Mouse (Mus musculus): ENCODE measurements around the gene Gas2l1. TPM values are rescaled to one million over a fixed set of nuclear protein-coding genes. Genes with fewer than 3 reads are reported as not detected.

Gas2l1 gene
- polyA plus RNA-seq, 1 experiment from 2014 or later: 14.1 TPM

GRCm38 (mm10) chr11:5033136-5033535 is 32.0 kb downstream of the Gas2l1 start:
- Histone ChIP-seq H3K36me3 (ENCODE audit: control insufficient read depth, insufficient read depth, low read length) (peaks cover 9% of the 10 kb centered on the region; the same call in 1 of the 2 replicates), H3K9me3 (replicated peaks; ENCODE audit: control insufficient read depth, low read length) (no peaks in the 10 kb centered on the region), H3K27ac (ENCODE audit: low read length) (no peak overlapping the region), H3K4me2 (ENCODE audit: low read depth, low read length) (no peak overlapping the region), H3K4me1 (ENCODE audit: control insufficient read depth, insufficient read depth, low read length) (no peaks in the 10 kb centered on the region), H3K9ac (ENCODE audit: low read length) (no peak overlapping the region), H3K27me3 (ENCODE audit: control insufficient read depth, insufficient read depth, low read length) (no peaks in the 10 kb centered on the region), H3K4me3 (replicated peaks; ENCODE audit: low read length) (no peak overlapping the region)
- ATAC-seq (ENCODE audit: insufficient read depth, low FRiP score): no peak
- 75% methylated on average over 3 of the region's 3 CpGs for WGBS

- peaks cover 9% of the 10 kb centered on the region; the same call in 1 of the 2 replicates for H3K36me3 ChIP-seq (ENCODE audit: control insufficient read depth, insufficient read depth, low read length)
- H3K9ac ChIP-seq (ENCODE audit: low read length): no peak overlapping the region
- WGBS: 90% methylated on average over 10 of the region's 10 CpGs
- H3K9me3 ChIP-seq (replicated peaks; ENCODE audit: control insufficient read depth, low read length): no peaks in the 10 kb centered on the region
- no peak overlapping the region for H3K4me3 ChIP-seq (replicated peaks; ENCODE audit: low read length)
- no peak for ATAC-seq (ENCODE audit: insufficient read depth, low FRiP score)
- no peak overlapping the region for H3K4me2 ChIP-seq (ENCODE audit: low read depth, low read length)
- no peaks in the 10 kb centered on the region for H3K27me3 ChIP-seq (ENCODE audit: control insufficient read depth, insufficient read depth, low read length)
- H3K4me1 ChIP-seq (ENCODE audit: control insufficient read depth, insufficient read depth, low read length): no peaks in the 10 kb centered on the region
- H3K27ac ChIP-seq (ENCODE audit: low read length): no peak overlapping the region
Measured at GRCm38 (mm10) chr11:5032706-5033105, 32.4 kb downstream of the Gas2l1 start.

GRCm38 (mm10) chr11:5028228-5028627 is 36.9 kb downstream of the Gas2l1 start:
- Histone ChIP-seq H3K36me3 (ENCODE audit: control insufficient read depth, insufficient read depth, low read length) (peaks cover 13% of the 10 kb centered on the region; the same call in 1 of the 2 replicates), H3K27me3 (ENCODE audit: control insufficient read depth, insufficient read depth, low read length) (no peaks in the 10 kb centered on the region), H3K27ac (ENCODE audit: low read length) (no peak overlapping the region), H3K4me1 (ENCODE audit: control insufficient read depth, insufficient read depth, low read length) (no peaks in the 10 kb centered on the region), H3K9me3 (replicated peaks; ENCODE audit: control insufficient read depth, low read length) (no peaks in the 10 kb centered on the region), H3K9ac (ENCODE audit: low read length) (no peak overlapping the region), H3K4me2 (ENCODE audit: low read depth, low read length) (no peak overlapping the region), H3K4me3 (replicated peaks; ENCODE audit: low read length) (no peak overlapping the region)
- WGBS: 96% methylated on average over 7 of the region's 7 CpGs
- ATAC-seq (ENCODE audit: insufficient read depth, low FRiP score): no peak

GRCm38 (mm10) chr11:5025108-5025507 is 40.0 kb downstream of the Gas2l1 start:
- H3K4me2 ChIP-seq (ENCODE audit: low read depth, low read length): no peak overlapping the region
- H3K27ac ChIP-seq (ENCODE audit: low read length): no peak overlapping the region
- H3K4me3 ChIP-seq (replicated peaks; ENCODE audit: low read length): no peak overlapping the region
- H3K9me3 ChIP-seq (replicated peaks; ENCODE audit: control insufficient read depth, low read length): no peaks in the 10 kb centered on the region
- H3K27me3 ChIP-seq (ENCODE audit: control insufficient read depth, insufficient read depth, low read length): no peaks in the 10 kb centered on the region
- H3K36me3 ChIP-seq (ENCODE audit: control insufficient read depth, insufficient read depth, low read length): peaks cover 10% of the 10 kb centered on the region; the same call in 1 of the 2 replicates
- WGBS: 100% methylated on average over 1 of the region's 1 CpGs
- H3K9ac ChIP-seq (ENCODE audit: low read length): no peak overlapping the region
- ATAC-seq (ENCODE audit: insufficient read depth, low FRiP score): no peak
- H3K4me1 ChIP-seq (ENCODE audit: control insufficient read depth, insufficient read depth, low read length): no peaks in the 10 kb centered on the region

GRCm38 (mm10) chr11:5017506-5017905 is 47.6 kb downstream of the Gas2l1 start:
- Histone ChIP-seq H3K4me2 (ENCODE audit: low read depth, low read length) (no peak overlapping the region), H3K9me3 (replicated peaks; ENCODE audit: control insufficient read depth, low read length) (no peaks in the 10 kb centered on the region), H3K27ac (ENCODE audit: low read length) (no peak overlapping the region), H3K36me3 (ENCODE audit: control insufficient read depth, insufficient read depth, low read length) (peaks cover 13% of the 10 kb centered on the region; the same call in 1 of the 2 replicates), H3K4me1 (ENCODE audit: control insufficient read depth, insufficient read depth, low read length) (no peaks in the 10 kb centered on the region), H3K27me3 (ENCODE audit: control insufficient read depth, insufficient read depth, low read length) (no peaks in the 10 kb centered on the region), H3K4me3 (replicated peaks; ENCODE audit: low read length) (no peak overlapping the region), H3K9ac (ENCODE audit: low read length) (no peak overlapping the region)
- 56% methylated on average over 6 of the region's 6 CpGs for WGBS
- ATAC-seq (ENCODE audit: insufficient read depth, low FRiP score): no peak

GRCm38 (mm10) chr11:5016286-5016685 is 48.8 kb downstream of the Gas2l1 start:
- Histone ChIP-seq H3K9ac (ENCODE audit: low read length) (no peak overlapping the region), H3K4me2 (ENCODE audit: low read depth, low read length) (no peak overlapping the region), H3K4me1 (ENCODE audit: control insufficient read depth, insufficient read depth, low read length) (no peaks in the 10 kb centered on the region), H3K27me3 (ENCODE audit: control insufficient read depth, insufficient read depth, low read length) (no peaks in the 10 kb centered on the region), H3K4me3 (replicated peaks; ENCODE audit: low read length) (no peak overlapping the region), H3K36me3 (ENCODE audit: control insufficient read depth, insufficient read depth, low read length) (peaks cover 13% of the 10 kb centered on the region; the same call in 1 of the 2 replicates), H3K9me3 (replicated peaks; ENCODE audit: control insufficient read depth, low read length) (no peaks in the 10 kb centered on the region), H3K27ac (ENCODE audit: low read length) (no peak overlapping the region)
- ATAC-seq (ENCODE audit: insufficient read depth, low FRiP score): no peak
- WGBS: 82% methylated on average over 5 of the region's 5 CpGs

- H3K4me1 ChIP-seq (ENCODE audit: control insufficient read depth, insufficient read depth, low read length): no peaks in the 10 kb centered on the region
- H3K36me3 ChIP-seq (ENCODE audit: control insufficient read depth, insufficient read depth, low read length): peaks cover 13% of the 10 kb centered on the region; the same call in 1 of the 2 replicates
- no peak overlapping the region for H3K4me2 ChIP-seq (ENCODE audit: low read depth, low read length)
- no peak overlapping the region for H3K4me3 ChIP-seq (replicated peaks; ENCODE audit: low read length)
- H3K9ac ChIP-seq (ENCODE audit: low read length): no peak overlapping the region
- 54% methylated on average over 2 of the region's 2 CpGs for WGBS
- no peak overlapping the region for H3K27ac ChIP-seq (ENCODE audit: low read length)
- no peaks in the 10 kb centered on the region for H3K9me3 ChIP-seq (replicated peaks; ENCODE audit: control insufficient read depth, low read length)
- H3K27me3 ChIP-seq (ENCODE audit: control insufficient read depth, insufficient read depth, low read length): no peaks in the 10 kb centered on the region
- ATAC-seq (ENCODE audit: insufficient read depth, low FRiP score): 0 out of 2 replicates have a peak, but pooled peaks have one; percentile 29
Measured at GRCm38 (mm10) chr11:5015720-5016119, 49.4 kb downstream of the Gas2l1 start.

GRCm38 (mm10) chr11:5012213-5012715 is 52.9 kb downstream of the Gas2l1 start:
- Histone ChIP-seq H3K4me2 (ENCODE audit: low read depth, low read length) (no peak overlapping the region), H3K27ac (ENCODE audit: low read length) (no peak overlapping the region), H3K4me1 (ENCODE audit: control insufficient read depth, insufficient read depth, low read length) (peaks cover 5% of the 10 kb centered on the region; the same call in 1 of the 2 replicates), H3K36me3 (ENCODE audit: control insufficient read depth, insufficient read depth, low read length) (0 out of 2 replicates have a peak, but pooled peaks cover 4% of the 10 kb centered on the region), H3K9ac (ENCODE audit: low read length) (no peak overlapping the region), H3K27me3 (ENCODE audit: control insufficient read depth, insufficient read depth, low read length) (no peaks in the 10 kb centered on the region), H3K9me3 (replicated peaks; ENCODE audit: control insufficient read depth, low read length) (no peaks in the 10 kb centered on the region), H3K4me3 (replicated peaks; ENCODE audit: low read length) (no peak overlapping the region)
- 82% methylated on average over 5 of the region's 5 CpGs for WGBS
- no peak for ATAC-seq (ENCODE audit: insufficient read depth, low FRiP score)

GRCm38 (mm10) chr11:5011480-5011879 is 53.6 kb downstream of the Gas2l1 start:
- Histone ChIP-seq H3K36me3 (ENCODE audit: control insufficient read depth, insufficient read depth, low read length) (0 out of 2 replicates have a peak, but pooled peaks cover 4% of the 10 kb centered on the region), H3K27ac (ENCODE audit: low read length) (no peak overlapping the region), H3K9me3 (replicated peaks; ENCODE audit: control insufficient read depth, low read length) (no peaks in the 10 kb centered on the region), H3K9ac (ENCODE audit: low read length) (no peak overlapping the region), H3K4me2 (ENCODE audit: low read depth, low read length) (no peak overlapping the region), H3K4me3 (replicated peaks; ENCODE audit: low read length) (no peak overlapping the region), H3K27me3 (ENCODE audit: control insufficient read depth, insufficient read depth, low read length) (no peaks in the 10 kb centered on the region), H3K4me1 (ENCODE audit: control insufficient read depth, insufficient read depth, low read length) (peaks cover 7% of the 10 kb centered on the region; the same call in 1 of the 2 replicates)
- ATAC-seq (ENCODE audit: insufficient read depth, low FRiP score): no peak
- 62% methylated on average over 1 of the region's 1 CpGs for WGBS

Measured in stomach, embryonic 16.5 days (tissue).